Mouse (Mus musculus) layer of hippocampus, postnatal 25 days (tissue): ENCODE measurements around the gene Fa2h. TPM values are rescaled to one million over a fixed set of nuclear protein-coding genes. Genes with fewer than 3 reads are reported as not detected.
"Not testable (repeated sequence)": the region's sequence is repeated elsewhere in the genome, so short reads cannot be mapped to it uniquely, and the experiment has no call there.

Experiments used
- DNase-seq, 2 experiments: peaks; one replicate each; pipeline ENCODE4 v3.0.0; 2022; ENCODE audit warnings: mixed read lengths in 2 of 2, low spot score in 1 of 2; ENCODE audit errors: extremely low spot score in 1 of 2
- total RNA-seq, 2 experiments: library from RNA; stranded (reverse); gene quantifications; 2 replicates each; pipeline ENCODE4 v1.2.3; 2021

The Fa2h gene
- total RNA-seq, 2 experiments from 2014 or later: 49.1 to 51.3 TPM

- DNase-seq: no peak
Observed at GRCm38 (mm10) chr8:111359936-111360335, 33.7 kb downstream of the Fa2h start.

DNA sequence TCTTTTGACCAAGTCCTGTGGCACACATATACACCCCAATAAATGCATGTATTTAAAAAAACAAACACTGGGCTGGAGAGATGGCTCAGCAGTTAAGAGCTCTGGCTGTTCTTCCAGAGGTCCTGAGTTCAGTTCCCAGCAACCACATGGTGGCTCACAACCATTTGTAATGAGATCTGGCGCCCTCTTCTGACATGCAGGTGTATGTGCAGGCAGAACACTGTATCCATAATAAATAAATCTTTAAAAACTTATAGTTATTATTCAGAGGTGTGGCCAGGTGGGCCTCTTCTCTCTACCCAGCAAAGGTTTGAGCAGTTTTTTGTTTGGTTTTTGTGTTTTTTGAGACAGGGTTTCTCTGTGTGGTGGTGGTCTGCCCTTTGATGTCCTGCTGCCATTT is 34.7 kb downstream of the Fa2h start:
- DNase-seq: no peak

GRCm38 (mm10) chr8:111357433-111357832 is 36.2 kb downstream of the Fa2h start:
- DNase-seq: no peak

- no peak for DNase-seq
Observed at GRCm38 (mm10) chr8:111353497-111353896, 40.1 kb downstream of the Fa2h start.

- DNase-seq: no peak
Observed at GRCm38 (mm10) chr8:111352289-111352688, 41.3 kb downstream of the Fa2h start.

DNA sequence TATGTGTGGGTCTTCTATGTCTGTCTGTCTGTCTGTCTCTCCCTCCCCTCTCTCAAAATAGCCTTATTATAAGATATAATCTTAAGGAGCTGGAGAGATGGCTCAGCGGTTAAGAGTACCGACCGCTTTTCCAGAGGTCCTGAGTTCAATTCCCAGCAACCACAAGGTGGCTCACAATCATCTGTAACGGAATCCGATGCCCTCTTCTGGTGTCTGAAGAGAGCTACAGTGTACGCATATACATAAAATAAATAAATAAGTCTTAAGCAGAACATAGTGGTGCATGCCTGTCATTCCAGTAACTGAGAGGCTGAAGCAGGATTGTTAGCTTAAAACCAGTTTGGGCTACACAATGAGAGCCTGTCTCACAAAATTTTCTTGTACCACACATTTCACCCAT is 43.0 kb downstream of the Fa2h start:
- no peak for DNase-seq

- DNase-seq: peak; percentile 63 to 88
Observed at GRCm38 (mm10) chr8:111343225-111343624, 50.4 kb downstream of the Fa2h start.

DNA sequence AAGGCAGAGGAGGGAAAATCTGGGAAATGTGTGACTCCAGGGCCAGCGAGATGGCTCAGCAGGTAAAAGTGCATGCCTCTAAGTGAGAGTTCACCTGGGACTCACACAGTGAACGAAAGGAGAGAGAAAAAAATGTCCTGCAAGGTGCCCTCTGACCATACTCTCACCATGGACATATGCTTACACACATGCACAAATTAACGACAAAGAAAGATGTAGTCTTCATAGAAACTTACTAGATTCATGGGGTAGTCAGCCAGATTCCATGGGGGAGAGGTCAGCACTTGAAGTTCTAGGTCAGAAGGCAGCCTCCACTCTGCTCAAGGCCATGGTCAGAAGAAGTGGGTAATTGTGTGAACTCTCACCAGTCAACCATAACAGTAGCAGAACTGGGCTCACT is 53.4 kb downstream of the Fa2h start:
- DNase-seq: no peak

GRCm38 (mm10) chr8:111338370-111339208 is 55.0 kb downstream of the Fa2h start:
- DNase-seq: no peak

GRCm38 (mm10) chr8:111337890-111338347 is 55.7 kb downstream of the Fa2h start, which contains the start of gene Mlkl:
Gene Mlkl, minus strand, starts transcription at chr8:111338177.
- no peak for DNase-seq

DNA sequence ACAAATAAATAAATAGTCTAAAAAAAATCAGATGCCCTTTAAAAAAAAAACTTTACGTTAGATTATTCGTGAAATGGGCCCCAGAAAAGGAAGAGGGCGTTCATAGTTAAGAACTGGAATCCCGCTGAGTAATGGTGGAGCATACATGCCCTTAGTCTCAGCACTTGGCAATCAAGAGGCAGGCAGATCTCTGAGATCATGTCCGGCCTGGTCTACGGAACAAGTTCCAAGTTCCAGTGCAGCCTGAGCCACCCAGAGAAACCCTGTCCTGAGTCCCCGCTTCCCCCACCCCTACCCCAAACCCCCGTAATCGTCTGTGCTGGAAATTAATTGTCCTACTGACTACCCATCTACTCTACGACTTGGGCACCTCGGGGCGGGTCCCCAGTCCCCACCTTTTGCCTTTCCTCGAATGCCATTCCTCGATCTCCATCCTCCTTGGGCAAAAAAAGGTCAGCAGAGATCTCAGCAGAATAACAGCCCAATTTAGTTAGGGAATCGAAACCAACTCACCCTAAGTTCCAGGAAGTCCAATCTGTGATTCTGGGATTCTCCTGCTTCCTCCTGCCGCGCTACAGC is 56.2 kb downstream of the Fa2h start:
- DNase-seq: no peak

- no peak for DNase-seq
Observed at GRCm38 (mm10) chr8:111336692-111337091, 56.9 kb downstream of the Fa2h start.

- DNase-seq: no peak
Observed at GRCm38 (mm10) chr8:111325222-111325790, 68.3 kb downstream of the Fa2h start.

- no peak for DNase-seq
Observed at GRCm38 (mm10) chr8:111314729-111315128, 78.9 kb downstream of the Fa2h start.

GRCm38 (mm10) chr8:111313961-111314360 is 79.7 kb downstream of the Fa2h start:
- DNase-seq: not testable (repeated sequence)

- no peak for DNase-seq
Observed at GRCm38 (mm10) chr8:111312758-111313162, 80.9 kb downstream of the Fa2h start.

DNA sequence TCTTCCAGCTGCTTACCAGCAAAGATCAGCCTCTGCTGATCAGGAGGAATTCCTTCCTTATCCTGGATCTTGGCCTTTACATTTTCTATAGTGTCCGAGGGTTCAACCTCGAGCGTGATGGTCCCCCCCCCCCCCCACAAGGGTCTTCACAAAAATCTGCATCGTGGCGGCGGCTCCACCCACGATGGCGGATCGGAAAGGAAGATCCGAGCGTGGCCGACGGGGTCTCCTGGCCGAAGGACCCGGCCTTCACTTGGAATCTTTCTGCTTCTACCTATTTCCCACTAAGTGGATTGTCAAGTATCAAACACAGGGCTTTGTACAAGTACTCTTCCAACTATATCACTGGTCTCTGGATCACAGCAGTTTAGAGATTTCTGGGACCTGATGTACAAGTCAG is 83.6 kb downstream of the Fa2h start:
- not testable (repeated sequence) for DNase-seq

GRCm38 (mm10) chr8:111305031-111305730 is 88.4 kb downstream of the Fa2h start:
- DNase-seq: no peak

DNA sequence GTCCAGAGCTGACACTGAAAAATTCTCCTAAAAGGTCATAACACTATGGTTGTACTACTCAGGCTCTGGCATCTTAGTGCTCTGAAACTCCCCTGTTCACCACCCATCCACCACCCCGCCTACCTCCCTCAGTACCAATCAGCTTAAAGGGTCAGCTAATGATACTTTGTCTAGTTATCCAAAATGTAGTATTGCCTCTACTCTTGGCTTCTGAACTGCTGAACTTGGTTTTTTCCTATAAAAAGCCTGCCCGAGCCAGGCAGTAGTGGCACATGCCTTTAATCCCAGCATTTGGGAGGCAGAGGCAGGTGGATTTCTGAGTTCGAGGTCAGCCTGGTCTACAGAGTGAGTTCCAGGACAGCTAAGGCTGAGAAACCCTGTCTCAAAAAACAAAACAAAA is 89.3 kb downstream of the Fa2h start:
- no peak for DNase-seq

GRCm38 (mm10) chr8:111303076-111303803 is 90.4 kb downstream of the Fa2h start:
- not testable (repeated sequence) for DNase-seq
